Mouse (Mus musculus) G1E-ER4 (cell line): ENCODE measurements around the gene Rngtt. TPM values are rescaled to one million over a fixed set of nuclear protein-coding genes. Genes with fewer than 3 reads are reported as not detected.

Experiments used
- GATA1 ChIP-seq: IDR thresholded peaks from one replicate; pipeline ENCODE4 v1.8.0; 2012; ENCODE audit warnings: low read length, inconsistent platforms
- polyA plus RNA-seq: library from polyadenylated mRNA; stranded (reverse); fragments of >175 nt; gene quantifications from 2 replicates; pipeline ENCODE4 v1.2.3, GENCODE M21; 2012

Gene Rngtt
- polyA plus RNA-seq, 1 experiment, result 7.9 TPM

GRCm38 (mm10) chr4:33470671-33471302, 160.7 kb downstream of the Rngtt start:
- TF ChIP-seq GATA1, result no peak

GRCm38 (mm10) chr4:33478011-33478785, 168.1 kb downstream of the Rngtt start:
- no peak for TF ChIP-seq GATA1

GRCm38 (mm10) chr4:33481721-33482120, 171.6 kb downstream of the Rngtt start:
- TF ChIP-seq GATA1, result no peak

- TF ChIP-seq GATA1, result no peak
These were observed 175.9 kb downstream of the Rngtt start for GRCm38 (mm10) chr4:33486050-33486449.

- TF ChIP-seq GATA1, result no peak
These were observed 181.0 kb downstream of the Rngtt start for GRCm38 (mm10) chr4:33491108-33491507.

GRCm38 (mm10) chr4:33494377-33494776, 184.3 kb downstream of the Rngtt start:
- no peak for TF ChIP-seq GATA1

GRCm38 (mm10) chr4:33496985-33497384, 186.9 kb downstream of the Rngtt start:
- no peak for TF ChIP-seq GATA1

- TF ChIP-seq GATA1, result no peak
These were observed 187.5 kb downstream of the Rngtt start for GRCm38 (mm10) chr4:33497657-33498056.

GRCm38 (mm10) chr4:33498160-33498874, 188.2 kb downstream of the Rngtt start:
- no peak for TF ChIP-seq GATA1

GRCm38 (mm10) chr4:33506638-33507037, 196.5 kb downstream of the Rngtt start:
- no peak for TF ChIP-seq GATA1

- TF ChIP-seq GATA1, result no peak
These were observed 200.4 kb downstream of the Rngtt start for GRCm38 (mm10) chr4:33510544-33510943.

GRCm38 (mm10) chr4:33513421-33513820, 203.3 kb downstream of the Rngtt start:
- TF ChIP-seq GATA1, result no peak

GRCm38 (mm10) chr4:33514108-33515000, 204.2 kb downstream of the Rngtt start:
- no peak for TF ChIP-seq GATA1

GRCm38 (mm10) chr4:33520196-33520595, 210.1 kb downstream of the Rngtt start:
- no peak for TF ChIP-seq GATA1

GRCm38 (mm10) chr4:33520938-33521337, 210.8 kb downstream of the Rngtt start:
- no peak for TF ChIP-seq GATA1

- TF ChIP-seq GATA1, result no peak
These were observed 213.7 kb downstream of the Rngtt start for GRCm38 (mm10) chr4:33523774-33524173.
